Mouse (Mus musculus) hematopoietic stem cell, adult 5-6 weeks (primary cell): ENCODE data around the gene Phc2. TPM values are rescaled to one million over a fixed set of nuclear protein-coding genes. Genes with fewer than 3 reads are reported as not detected.

Experiments
- ATAC-seq, 2 experiments: fragments of 125-278 bp in 1 of 2; replicated peaks in 1 of 2; 2 replicates each; pipeline ENCODE4 v1.8.0; 2016 to 2017; ENCODE audit warnings: inconsistent platforms in 2 of 2, mild to moderate bottlenecking in 2 of 2, moderate number of reproducible peaks in 2 of 2, low read depth in 1 of 2, moderate TSS enrichment in 1 of 2; ENCODE audit not compliant: low FRiP score in 2 of 2, poor library complexity in 2 of 2, severe bottlenecking in 2 of 2, insufficient read depth in 1 of 2, low TSS enrichment in 1 of 2
- total RNA-seq: library from RNA; stranded (forward); fragments of 172-1452, 232-1000 nt; gene quantifications from 2 replicates; pipeline ENCODE4 v1.2.3, GENCODE M21; 2017

Gene Phc2
- total RNA-seq, 1 experiment from 2014 or later = 18.8 TPM

- no peak for ATAC-seq
Measured at GRCm38 (mm10) chr4:128678564-128679217, 24.2 kb downstream of the Phc2 start.

DNA sequence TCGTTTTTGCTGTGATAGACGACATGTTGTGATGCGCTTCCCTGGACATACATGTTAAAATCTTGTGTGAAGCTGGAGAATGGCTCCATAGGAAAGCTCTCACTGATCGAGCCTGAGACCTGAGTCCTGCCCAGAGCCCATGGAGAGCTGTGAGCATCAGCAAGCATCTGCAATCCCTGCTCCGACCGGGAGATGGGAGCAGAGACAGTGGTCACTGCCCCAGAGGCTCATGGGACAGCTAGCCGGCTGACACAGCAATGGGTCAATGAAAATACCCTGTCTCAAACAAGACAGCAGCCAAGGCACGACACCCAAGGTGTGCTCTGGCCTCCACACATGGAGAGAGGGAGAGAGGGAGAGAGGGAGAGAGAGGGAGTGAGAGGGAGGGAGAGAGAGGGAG lies 26.6 kb downstream of the Phc2 start:
- ATAC-seq = no peak

- ATAC-seq = no peak
Measured at GRCm38 (mm10) chr4:128682281-128682680, 27.8 kb downstream of the Phc2 start.

- no peak for ATAC-seq
Measured at GRCm38 (mm10) chr4:128683706-128684105, 29.2 kb downstream of the Phc2 start.

DNA sequence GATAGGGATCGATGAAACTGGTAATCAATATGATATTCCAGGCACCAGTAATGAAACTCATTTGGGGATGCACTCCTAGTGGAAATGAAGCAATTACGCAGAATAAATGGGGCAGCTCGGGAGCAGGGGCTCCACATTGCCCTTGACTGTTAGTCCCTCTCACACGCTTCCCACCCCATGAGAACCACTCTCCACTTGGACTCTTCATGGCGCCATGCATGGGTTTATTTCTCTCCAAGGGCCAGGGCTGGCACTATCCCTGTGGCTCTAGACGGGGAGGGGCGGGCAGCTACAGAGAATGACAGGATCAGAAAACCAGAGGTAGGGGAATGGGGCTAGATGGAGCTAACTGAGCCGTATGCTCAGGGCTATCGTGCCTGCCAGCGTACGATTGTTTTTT lies 29.6 kb downstream of the Phc2 start:
- no peak for ATAC-seq

DNA sequence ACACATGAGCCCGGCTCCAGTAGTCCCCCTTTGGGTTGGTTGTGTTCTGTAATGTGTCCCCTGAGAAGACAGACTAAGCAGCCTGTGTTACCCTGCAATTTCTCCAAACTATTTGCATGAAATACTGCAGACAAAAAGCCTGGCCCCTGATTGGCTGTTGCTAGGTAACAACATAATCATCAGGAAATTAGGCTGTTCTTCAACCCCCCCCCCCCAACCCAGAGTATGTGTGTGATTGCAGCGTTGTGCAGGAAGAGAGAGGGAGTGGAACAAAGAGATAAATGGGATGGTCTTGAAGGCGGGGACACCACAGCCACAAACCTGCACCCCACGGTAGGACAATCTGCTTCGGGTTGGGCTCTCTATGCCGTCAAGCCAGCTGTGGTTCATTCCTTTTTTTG lies 34.0 kb downstream of the Phc2 start:
- ATAC-seq = no peak; a peak in 1 of 4 replicates

DNA sequence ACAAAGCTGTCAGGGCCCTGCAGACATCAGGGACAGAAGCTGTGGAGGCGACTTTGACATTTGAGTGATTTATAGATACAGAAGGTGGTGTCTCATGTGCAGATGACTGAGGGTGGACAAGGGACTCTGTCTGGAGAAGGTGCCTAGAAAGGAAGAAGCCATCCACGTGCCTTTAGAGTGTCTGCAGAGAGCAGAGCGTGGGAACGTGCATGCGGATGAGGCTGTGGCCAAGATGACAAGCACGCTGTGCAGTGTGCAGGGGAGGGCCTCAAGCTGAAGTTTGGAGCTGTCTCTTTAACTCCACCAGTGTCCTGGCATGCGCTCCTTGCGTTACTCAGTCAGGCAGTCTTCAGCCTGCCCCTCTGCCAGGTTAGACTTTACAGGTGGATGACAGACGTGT lies 34.5 kb downstream of the Phc2 start:
- ATAC-seq = no peak

- no peak for ATAC-seq
Measured at GRCm38 (mm10) chr4:128689739-128690304, 35.3 kb downstream of the Phc2 start.

GRCm38 (mm10) chr4:128691195-128691594 lies 36.7 kb downstream of the Phc2 start:
- peak; percentile 57 to 74 for ATAC-seq

GRCm38 (mm10) chr4:128692149-128692925 lies 37.8 kb downstream of the Phc2 start:
- ATAC-seq = no peak

GRCm38 (mm10) chr4:128693207-128693606 lies 38.7 kb downstream of the Phc2 start:
- ATAC-seq = no peak

- ATAC-seq = no peak
Measured at GRCm38 (mm10) chr4:128694315-128694714, 39.8 kb downstream of the Phc2 start.

DNA sequence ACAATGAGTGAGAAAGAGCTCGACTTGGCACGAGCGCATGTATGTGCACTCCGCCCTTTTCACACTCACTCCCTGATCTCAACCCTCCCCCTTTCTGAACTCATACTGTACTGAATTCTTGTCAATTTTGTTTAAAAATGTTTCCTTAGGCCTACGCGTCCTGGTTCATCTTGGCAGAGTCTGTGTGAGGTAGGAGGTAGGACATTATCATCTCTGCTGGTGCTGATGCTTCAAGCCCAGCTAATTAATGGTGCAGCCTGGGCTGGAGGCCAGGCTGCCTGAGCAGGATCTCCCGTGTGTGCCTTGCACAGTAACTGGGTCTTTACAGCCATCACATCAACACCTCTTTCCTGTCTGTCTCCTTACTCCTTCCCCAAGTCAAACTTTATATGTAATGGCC lies 40.6 kb downstream of the Phc2 start:
- no peak for ATAC-seq

- ATAC-seq = peak; percentile 52 to 76
Measured at GRCm38 (mm10) chr4:128698011-128698861, 43.7 kb downstream of the Phc2 start.

DNA sequence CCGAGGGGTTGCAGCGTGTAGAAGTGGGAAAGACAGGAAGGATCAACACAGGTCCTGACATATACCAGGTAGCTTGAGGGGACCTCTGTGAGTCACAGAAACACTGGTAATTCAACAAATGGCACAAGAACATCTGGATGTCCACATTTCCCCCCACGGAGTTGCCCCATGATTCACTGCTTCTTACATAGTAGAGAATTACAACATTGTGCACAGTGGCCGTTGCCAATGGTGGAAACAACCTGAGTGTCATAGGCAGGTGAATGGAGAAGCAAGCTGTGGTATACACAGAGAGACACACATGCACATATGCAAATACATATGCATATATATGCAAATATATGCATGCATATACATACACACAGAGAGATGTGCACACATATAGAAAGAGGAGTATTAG lies 45.4 kb downstream of the Phc2 start:
- peak in 1 of 2 experiments; percentile 25; a peak in 1 of 4 replicates for ATAC-seq

DNA sequence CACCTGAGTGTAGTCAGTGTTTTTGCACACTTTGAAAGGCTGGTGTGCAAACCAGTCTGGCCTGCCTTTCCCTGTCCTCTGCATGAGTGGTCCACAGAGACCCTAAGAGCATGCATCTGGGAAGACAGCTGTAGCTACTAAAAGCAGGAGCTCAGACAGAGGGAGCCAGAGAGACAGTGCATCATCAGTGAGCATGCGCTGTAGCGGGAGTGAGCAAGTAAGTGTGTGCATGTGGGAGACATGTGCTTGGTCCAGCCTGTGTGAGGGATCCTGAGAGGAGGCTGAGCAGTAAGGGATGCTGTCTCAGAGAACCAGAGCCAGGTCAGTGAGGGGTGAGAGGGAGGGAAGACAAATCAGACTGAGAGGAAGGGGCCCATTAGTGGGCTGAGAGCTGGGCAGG lies 46.0 kb downstream of the Phc2 start:
- ATAC-seq = no peak

DNA sequence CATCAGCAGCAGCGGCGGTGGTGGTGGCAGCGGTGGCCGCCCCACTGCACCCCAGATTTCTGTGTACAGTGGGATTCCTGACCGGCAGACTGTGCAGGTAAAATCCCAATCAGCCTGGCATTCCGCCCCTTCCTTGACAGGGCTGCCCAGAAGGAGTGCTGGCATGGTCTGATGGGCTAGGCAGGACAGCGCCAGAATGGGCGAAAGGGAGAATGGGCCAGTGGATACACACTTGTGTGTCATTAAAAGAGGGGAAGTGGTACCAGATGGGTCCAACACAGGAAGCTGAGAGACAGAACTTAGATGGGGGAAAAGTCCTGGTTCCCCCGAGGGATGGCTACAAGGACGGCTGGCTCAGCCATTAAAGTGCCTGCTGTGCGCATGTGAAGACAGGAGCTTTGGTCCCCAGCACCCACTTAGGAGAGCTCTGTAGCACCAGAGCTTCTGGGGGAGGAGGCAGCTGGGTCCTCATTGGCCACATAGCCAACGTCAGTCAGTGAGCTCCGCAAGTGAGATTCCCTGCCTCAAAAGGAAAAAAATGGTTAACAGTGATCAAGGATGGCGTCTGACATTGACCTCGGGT lies 50.7 kb downstream of the Phc2 start:
- ATAC-seq = no peak
